In genomic region chr2:84735346-84735920, GRCm38 (mm10) we compare ENCODE assay signal across 8 mouse cellular contexts. TPM values are rescaled to one million over a fixed set of nuclear protein-coding genes. Genes with fewer than 3 reads are reported as not detected.
DNase-seq lines count a peak whose midpoint lies in the region; ATAC-seq lines count a peak whose summit lies in the region.

No protein-coding gene starts in this region.

- peaks cover 62% of the 10 kb centered on the region for H3K4me1 ChIP-seq in heart, embryonic 11.5 days (ENCODE audit: control insufficient read depth, insufficient read depth, low read length)
- H3K4me1 ChIP-seq in embryonic facial prominence, embryonic 15.5 days: peaks cover 71% of the 10 kb centered on the region
- peaks cover 39% of the 10 kb centered on the region for H3K4me1 ChIP-seq in limb, embryonic 11.5 days (ENCODE audit: control insufficient read depth, insufficient read depth, low read length)
- H3K4me1 ChIP-seq in neural tube, embryonic 11.5 days (ENCODE audit: control insufficient read depth, insufficient read depth, low read length): peaks cover 43% of the 10 kb centered on the region

- H3K27ac ChIP-seq in heart, embryonic 11.5 days (ENCODE audit: low read depth, low read length): peak overlapping the region; percentile 85
- H3K27ac ChIP-seq in embryonic facial prominence, embryonic 15.5 days (replicated peaks): no peak overlapping the region; the same call in 1 of the 2 replicates
- H3K27ac ChIP-seq in limb, embryonic 11.5 days (replicated peaks; ENCODE audit: low read depth, low read length): no peak overlapping the region
- peak overlapping the region; percentile 31; the same call in 1 of the 2 replicates for H3K27ac ChIP-seq in neural tube, embryonic 11.5 days (ENCODE audit: low read depth, low read length)

- peak overlapping the region; percentile 76 for H3K9ac ChIP-seq in heart, embryonic 11.5 days (ENCODE audit: low read depth, low read length)
- H3K9ac ChIP-seq in embryonic facial prominence, embryonic 15.5 days: no peak overlapping the region
- H3K9ac ChIP-seq in limb, embryonic 11.5 days (ENCODE audit: low read length): no peak overlapping the region
- peak overlapping the region; percentile 80 for H3K9ac ChIP-seq in neural tube, embryonic 11.5 days (ENCODE audit: low read length)

- peak; percentile 55 for ATAC-seq in heart, embryonic 11.5 days (replicated peaks; ENCODE audit: insufficient number of reproducible peaks, low FRiP score, low TSS enrichment)
- no peak for ATAC-seq in embryonic facial prominence, embryonic 15.5 days (ENCODE audit: insufficient number of reproducible peaks, low FRiP score, low TSS enrichment, low read depth)
- ATAC-seq in limb, embryonic 11.5 days (ENCODE audit: insufficient number of reproducible peaks, low FRiP score, low TSS enrichment, low read depth): no peak
- no peak for ATAC-seq in neural tube, embryonic 11.5 days (ENCODE audit: insufficient read depth, low FRiP score, low TSS enrichment)

- H3K36me3 ChIP-seq in heart, embryonic 11.5 days (ENCODE audit: control insufficient read depth, insufficient read depth, low read length): no peaks in the 10 kb centered on the region; the same call in 1 of the 2 replicates
- 0 out of 2 replicates have a peak, but pooled peaks cover 5% of the 10 kb centered on the region for H3K36me3 ChIP-seq in embryonic facial prominence, embryonic 15.5 days
- no peaks in the 10 kb centered on the region; the same call in 1 of the 2 replicates for H3K36me3 ChIP-seq in limb, embryonic 11.5 days (ENCODE audit: control insufficient read depth, insufficient read depth, low read length)
- H3K36me3 ChIP-seq in neural tube, embryonic 11.5 days (ENCODE audit: control insufficient read depth, insufficient read depth, low read length): 0 out of 2 replicates have a peak, but pooled peaks cover under 1% of the 10 kb centered on the region

- H3K27me3 ChIP-seq in heart, embryonic 11.5 days (ENCODE audit: control insufficient read depth, insufficient read depth, low read length): no peaks in the 10 kb centered on the region
- H3K27me3 ChIP-seq in embryonic facial prominence, embryonic 15.5 days: no peaks in the 10 kb centered on the region
- no peaks in the 10 kb centered on the region for H3K27me3 ChIP-seq in limb, embryonic 11.5 days (ENCODE audit: control insufficient read depth, insufficient read depth, low read length)
- H3K27me3 ChIP-seq in neural tube, embryonic 11.5 days (ENCODE audit: control insufficient read depth, insufficient read depth, low read length): no peaks in the 10 kb centered on the region

- intact Hi-C loops in left cerebral cortex, postnatal 25 days (cut with DNase I): loop anchor here (2.0 to 10.0 kb wide), 2 partner anchors 63 to 299 kb away; partner anchors contain the start of genes P2rx3, Ssrp1 and Ube2l6

- H3K9me3 ChIP-seq in heart, embryonic 11.5 days (replicated peaks; ENCODE audit: control insufficient read depth, low read length): no peaks in the 10 kb centered on the region
- no peaks in the 10 kb centered on the region for H3K9me3 ChIP-seq in embryonic facial prominence, embryonic 15.5 days (replicated peaks)
- H3K9me3 ChIP-seq in limb, embryonic 11.5 days (ENCODE audit: control insufficient read depth, low read length): no peaks in the 10 kb centered on the region
- no peaks in the 10 kb centered on the region for H3K9me3 ChIP-seq in neural tube, embryonic 11.5 days (ENCODE audit: control insufficient read depth, low read length)

- peak overlapping the region; percentile 53 for H3K4me3 ChIP-seq in heart, embryonic 11.5 days (ENCODE audit: low read depth, low read length)
- H3K4me3 ChIP-seq in embryonic facial prominence, embryonic 15.5 days (replicated peaks): peak overlapping the region; percentile 49
- peak overlapping the region; percentile 44; the same call in 1 of the 2 replicates for H3K4me3 ChIP-seq in limb, embryonic 11.5 days (ENCODE audit: low read depth, low read length)
- H3K4me3 ChIP-seq in neural tube, embryonic 11.5 days (ENCODE audit: low read depth, low read length): peak overlapping the region; percentile 47

- H3K4me2 ChIP-seq in heart, embryonic 11.5 days: peak overlapping the region; percentile 78
- peak overlapping the region; percentile 59 for H3K4me2 ChIP-seq in embryonic facial prominence, embryonic 15.5 days (replicated peaks)
- peak overlapping the region; percentile 59 for H3K4me2 ChIP-seq in limb, embryonic 11.5 days (ENCODE audit: low read depth, severe bottlenecking)
- H3K4me2 ChIP-seq in neural tube, embryonic 11.5 days (ENCODE audit: low read depth): peak overlapping the region; percentile 74

- 7% methylated on average over 7 of the region's 7 CpGs for WGBS in heart, embryonic 11.5 days (ENCODE audit: insufficient replicate concordance)
- 12% methylated on average over 7 of the region's 7 CpGs for WGBS in embryonic facial prominence, embryonic 15.5 days
- 23% methylated on average over 7 of the region's 7 CpGs for WGBS in limb, embryonic 11.5 days
- 24% methylated on average over 7 of the region's 7 CpGs for WGBS in neural tube, embryonic 11.5 days

- DNase-seq in heart, adult 8-10 months (ENCODE audit: low spot score): no peak
- no peak for DNase-seq in limb, embryonic 11.5 days (ENCODE audit: low spot score)
- peak; percentile 21 for DNase-seq in neural tube, embryonic 11.5 days (ENCODE audit: low spot score)
- DNase-seq in left cerebral cortex, postnatal 25 days (ENCODE audit: low spot score in 2 of 2): no peak
- DNase-seq in adrenal gland, adult (ENCODE audit: inconsistent age in 2 of 2, low spot score in 1 of 2): no peak
- DNase-seq in kidney, adult 11 months: no peak

RNA-seq across cellular contexts. Expression of gene Ypel4, which starts 1.6 kb away (rescaled TPM):
- 8.5 and 13.8 TPM in 2 replicates for polyA plus RNA-seq in heart, embryonic 11.5 days (2014; fragmentation: Nextera tagmentation; extraction: Ambion mirVana)
- total RNA-seq in heart, adult 8-10 months (2022): under 1 TPM; 0.46 to 0.84 (median 0.50) TPM
- 6.6 and 7.9 TPM in 2 replicates for polyA plus RNA-seq in embryonic facial prominence, embryonic 15.5 days (2015; fragmentation: Nextera tagmentation; extraction: Ambion mirVana)
- 7.4 and 9.9 TPM in 2 replicates for polyA plus RNA-seq in limb, embryonic 11.5 days (2014; fragmentation: Nextera tagmentation; extraction: Ambion mirVana)
- 10.5 and 12.9 TPM in 2 replicates for polyA plus RNA-seq in neural tube, embryonic 11.5 days (2014; fragmentation: Nextera tagmentation; extraction: Ambion mirVana)
- total RNA-seq in left cerebral cortex, postnatal 25 days (2021): 10 to 100 TPM; 66.7 to 69.0 TPM

RNA-seq across cellular contexts. Expression of gene Gm19426, which starts 8.0 kb away (rescaled TPM):
- polyA plus RNA-seq in heart, embryonic 11.5 days (2014; fragmentation: Nextera tagmentation; extraction: Ambion mirVana): 6.6 and 6.9 TPM in 2 replicates
- total RNA-seq in heart, adult 8-10 months (2022): 1 to 10 TPM; 1.2 to 1.8 (median 1.4) TPM
- 7.0 and 9.0 TPM in 2 replicates for polyA plus RNA-seq in embryonic facial prominence, embryonic 15.5 days (2015; fragmentation: Nextera tagmentation; extraction: Ambion mirVana)
- 4.6 and 6.1 TPM in 2 replicates for polyA plus RNA-seq in limb, embryonic 11.5 days (2014; fragmentation: Nextera tagmentation; extraction: Ambion mirVana)
- polyA plus RNA-seq in neural tube, embryonic 11.5 days (2014; fragmentation: Nextera tagmentation; extraction: Ambion mirVana): 4.5 and 5.1 TPM in 2 replicates
- total RNA-seq in left cerebral cortex, postnatal 25 days (2021): 1 to 10 TPM; 1.2 to 2.3 TPM

RNA-seq across cellular contexts. Expression of gene Clp1, which starts 8.3 kb away (rescaled TPM):
- polyA plus RNA-seq in heart, embryonic 11.5 days (2014; fragmentation: Nextera tagmentation; extraction: Ambion mirVana): 26.6 and 30.4 TPM in 2 replicates
- total RNA-seq in heart, adult 8-10 months (2022): 1 to 10 TPM; 4.0 to 6.5 (median 4.6) TPM
- polyA plus RNA-seq in embryonic facial prominence, embryonic 15.5 days (2015; fragmentation: Nextera tagmentation; extraction: Ambion mirVana): 27.9 and 29.1 TPM in 2 replicates
- polyA plus RNA-seq in limb, embryonic 11.5 days (2014; fragmentation: Nextera tagmentation; extraction: Ambion mirVana): 57.3 and 57.6 TPM in 2 replicates
- polyA plus RNA-seq in neural tube, embryonic 11.5 days (2014; fragmentation: Nextera tagmentation; extraction: Ambion mirVana): 47.2 and 48.5 TPM in 2 replicates
- total RNA-seq in left cerebral cortex, postnatal 25 days (2021): 1 to 10 TPM; 8.4 to 9.3 TPM

RNA-seq across cellular contexts. Expression of gene Zdhhc5, which starts 20.5 kb away (rescaled TPM):
- 29.2 and 31.0 TPM in 2 replicates for polyA plus RNA-seq in heart, embryonic 11.5 days (2014; fragmentation: Nextera tagmentation; extraction: Ambion mirVana)
- total RNA-seq in heart, adult 8-10 months (2022): 10 to 100 TPM; 59.4 to 67.2 (median 63.7) TPM
- polyA plus RNA-seq in embryonic facial prominence, embryonic 15.5 days (2015; fragmentation: Nextera tagmentation; extraction: Ambion mirVana): 28.1 and 28.9 TPM in 2 replicates
- 31.1 and 32.6 TPM in 2 replicates for polyA plus RNA-seq in limb, embryonic 11.5 days (2014; fragmentation: Nextera tagmentation; extraction: Ambion mirVana)
- 27.4 and 27.6 TPM in 2 replicates for polyA plus RNA-seq in neural tube, embryonic 11.5 days (2014; fragmentation: Nextera tagmentation; extraction: Ambion mirVana)
- total RNA-seq in left cerebral cortex, postnatal 25 days (2021): 10 to 100 TPM; 45.2 to 50.6 TPM

RNA-seq across cellular contexts. Expression of gene Serping1, which starts 39.8 kb away (rescaled TPM):
- polyA plus RNA-seq in heart, embryonic 11.5 days (2014; fragmentation: Nextera tagmentation; extraction: Ambion mirVana): 35.0 and 41.8 TPM in 2 replicates
- total RNA-seq in heart, adult 8-10 months (2022): 10 to 100 TPM; 58.4 to 76.5 (median 69.2) TPM
- 40.0 and 48.0 TPM in 2 replicates for polyA plus RNA-seq in embryonic facial prominence, embryonic 15.5 days (2015; fragmentation: Nextera tagmentation; extraction: Ambion mirVana)
- polyA plus RNA-seq in limb, embryonic 11.5 days (2014; fragmentation: Nextera tagmentation; extraction: Ambion mirVana): 12.4 and 13.3 TPM in 2 replicates
- polyA plus RNA-seq in neural tube, embryonic 11.5 days (2014; fragmentation: Nextera tagmentation; extraction: Ambion mirVana): 30.9 and 31.9 TPM in 2 replicates
- total RNA-seq in left cerebral cortex, postnatal 25 days (2021): 1 to 10 TPM; 7.3 to 7.5 TPM

Comparison
In these comparisons a context has a peak if more than half of its experiments do, and no peak if none do; other contexts are left out.
1. H3K27ac ChIP-seq: peak in heart, embryonic 11.5 days (single experiment) and neural tube, embryonic 11.5 days (single experiment); none in embryonic facial prominence, embryonic 15.5 days (single experiment) and limb, embryonic 11.5 days (single experiment).
2. H3K9ac ChIP-seq: peak in heart, embryonic 11.5 days (single experiment) and neural tube, embryonic 11.5 days (single experiment); none in embryonic facial prominence, embryonic 15.5 days (single experiment) and limb, embryonic 11.5 days (single experiment).
3. Peak in every context shown above with its lines, with median percentiles within 50 percentile points of each other: H3K4me2 ChIP-seq and H3K4me3 ChIP-seq.